Mouse (Mus musculus): ENCODE data around the gene Adk.

DNA sequence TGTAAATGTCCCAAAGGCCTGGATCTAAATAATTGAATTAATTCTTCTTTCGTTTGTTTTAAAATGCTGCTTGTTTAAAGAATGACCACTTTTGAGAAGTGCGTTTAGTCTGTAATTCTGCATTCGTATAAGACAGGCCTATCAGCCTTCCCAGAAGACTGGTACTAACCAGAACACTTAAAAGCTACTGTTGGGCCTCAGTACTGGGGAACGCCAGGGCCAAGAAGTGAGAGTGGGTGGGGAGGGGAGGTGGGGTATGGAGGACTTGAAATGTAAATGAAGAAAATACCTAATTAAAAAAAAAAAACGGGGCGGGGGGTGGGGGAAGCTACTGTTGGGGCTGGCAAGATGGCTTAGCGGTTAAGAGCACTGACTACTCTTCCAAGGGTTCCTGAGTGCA, 347.1 kb downstream of the Adk start:
- TF ChIP-seq CTCF (IDR thresholded peaks at IDR 0.05), result no peak
- no peak for TF ChIP-seq EP300 (IDR thresholded peaks at IDR 0.05; ENCODE audit: insufficient read depth, low read depth, low read length)

Data from heart, adult 2 months (tissue).